Mouse (Mus musculus) CH12.LX (cell line): ENCODE results near the gene Sprr2h. TPM values are rescaled to one million over a fixed set of nuclear protein-coding genes. Genes with fewer than 3 reads are reported as not detected.

Experiments
- DNase-seq: peaks from one replicate; pipeline ENCODE4 v3.0.0-alpha.2; 2013; ENCODE audit errors: extremely low read depth
- H3K27ac ChIP-seq: 2 replicates; pipeline ENCODE4 v1.5.1; 2012; ENCODE audit warnings: low read depth, mild to moderate bottlenecking, control low read depth, moderate library complexity; ENCODE audit not compliant: insufficient read depth
- H3K27me3 ChIP-seq: replicated peaks from 2 replicates; pipeline ENCODE3; 2012; ENCODE audit warnings: inconsistent platforms
- H3K36me3 ChIP-seq, 2 experiments: replicated peaks in 1 of 2; 2 replicates each; pipeline versions ENCODE3 to v1.6.1; 2012; ENCODE audit warnings: inconsistent platforms in 1 of 2, low read length in 1 of 2, mild to moderate bottlenecking in 1 of 2, mixed read lengths in 1 of 2, moderate library complexity in 1 of 2; ENCODE audit not compliant: control insufficient read depth in 1 of 2, insufficient read depth in 1 of 2
- H3K4me1 ChIP-seq, 2 experiments: 2 replicates each; pipeline ENCODE4 v1.6.1; 2012; ENCODE audit warnings: inconsistent platforms in 1 of 2, moderate library complexity in 1 of 2; ENCODE audit not compliant: insufficient read depth in 2 of 2, control insufficient read depth in 1 of 2
- H3K4me2 ChIP-seq: 2 replicates; pipeline ENCODE4 v1.6.1; 2012; ENCODE audit warnings: low read depth, mild to moderate bottlenecking, control low read depth; ENCODE audit not compliant: poor library complexity, insufficient read depth, severe bottlenecking
- H3K4me3 ChIP-seq, 3 experiments: fragments of 150-350 bp in 1 of 3; sonication (generic) in 1 of 3; replicated peaks in 1 of 3; 2 replicates each; pipeline versions ENCODE3 to v1.5.1; 2011 to 2012; ENCODE audit warnings: low read depth in 2 of 3, low read length in 2 of 3, mild to moderate bottlenecking in 2 of 3, moderate library complexity in 2 of 3, control low read depth in 1 of 3, improper control_type of control experiment in 1 of 3, inconsistent platforms in 1 of 3, mixed read lengths in 1 of 3; ENCODE audit not compliant: poor library complexity in 1 of 3
- H3K79me2 ChIP-seq: replicated peaks from 2 replicates; pipeline ENCODE4 v1.6.1; 2012; ENCODE audit warnings: mild to moderate bottlenecking, moderate library complexity; ENCODE audit not compliant: control insufficient read depth, poor library complexity, insufficient read depth, severe bottlenecking; ENCODE audit errors: extremely low read depth
- H3K9ac ChIP-seq: 2 replicates; pipeline ENCODE4 v1.6.1; 2012; ENCODE audit warnings: low read depth, mild to moderate bottlenecking, control low read depth, moderate library complexity; ENCODE audit not compliant: insufficient read depth
- H3K9me3 ChIP-seq: replicated peaks from 2 replicates; pipeline ENCODE3; 2012; ENCODE audit warnings: low read length, inconsistent platforms, mixed read lengths
- ELF1 ChIP-seq: IDR thresholded peaks from 2 replicates; pipeline ENCODE4 v1.6.1; 2014; ENCODE audit warnings: low read depth, mild to moderate bottlenecking, inconsistent platforms, low read length, improper control_type of control experiment
- EP300 ChIP-seq: IDR thresholded peaks from 2 replicates; pipeline ENCODE4 v1.6.1; 2011; ENCODE audit warnings: low read length, improper control_type of control experiment
- GABPA ChIP-seq: IDR thresholded peaks from 2 replicates; pipeline ENCODE4 v1.6.1; 2012; ENCODE audit warnings: low read depth, low read length, improper control_type of control experiment, inconsistent platforms; ENCODE audit not compliant: insufficient replicate concordance
- HCFC1 ChIP-seq: IDR thresholded peaks from 2 replicates; pipeline ENCODE4 v1.6.1; 2012; ENCODE audit warnings: low read depth, mild to moderate bottlenecking, inconsistent platforms, low read length, improper control_type of control experiment
- JUN ChIP-seq: IDR thresholded peaks from 2 replicates; pipeline ENCODE4 v1.6.1; 2011; ENCODE audit warnings: low read depth, mild to moderate bottlenecking, low read length, improper control_type of control experiment, moderate library complexity; ENCODE audit not compliant: insufficient read depth
- MAX ChIP-seq: IDR thresholded peaks from 2 replicates; pipeline ENCODE4 v1.6.1; 2011; ENCODE audit warnings: low read length, improper control_type of control experiment
- POLR2A ChIP-seq: IDR thresholded peaks from 2 replicates; pipeline ENCODE4 v1.6.1; 2011; ENCODE audit warnings: low read depth, mild to moderate bottlenecking, improper control_type of control experiment, low read length
- SMC3 ChIP-seq: IDR thresholded peaks from 2 replicates; pipeline ENCODE4 v1.6.1; 2011; ENCODE audit warnings: low read depth, low read length, improper control_type of control experiment
- TBP ChIP-seq: conservative IDR thresholded peaks from 2 replicates; pipeline ENCODE4 v1.6.1; 2011; ENCODE audit warnings: low read depth, low read length, improper control_type of control experiment
- USF1 ChIP-seq: IDR thresholded peaks from 2 replicates; pipeline ENCODE4 v1.6.1; 2014; ENCODE audit warnings: low read depth, mild to moderate bottlenecking, inconsistent platforms, low read length, improper control_type of control experiment
- USF2 ChIP-seq: conservative IDR thresholded peaks from 2 replicates; pipeline ENCODE4 v1.6.1; 2011; ENCODE audit warnings: low read depth, low read length, improper control_type of control experiment
- ZC3H11A ChIP-seq: IDR thresholded peaks from 2 replicates; pipeline ENCODE4 v1.6.1; 2012; ENCODE audit warnings: low read depth, mild to moderate bottlenecking, inconsistent platforms, low read length, improper control_type of control experiment
- dilution Hi-C: fragments of 300-500 bp; cut with MboI; formaldehyde crosslinking; loops from 2 replicates; pipeline ENCODE4 v1.14.3; 2020; ENCODE audit warnings: low sequenced_read_pairs; ENCODE audit not compliant: extremely low pct_unique_long_range_greater_than_20kb, extremely low pct_ligation_motif_present
- in situ Hi-C: fragments of 300-500 bp; cut with MboI; formaldehyde crosslinking; loops from 3 replicates; pipeline ENCODE4 v1.14.3; 2019; ENCODE audit warnings: low sequenced_read_pairs, low pct_ligation_motif_present, low pct_unique_long_range_greater_than_20kb, mixed read lengths
- polyA plus RNA-seq: library from polyadenylated mRNA; unstranded; fragments of >175 nt; gene quantifications from 2 replicates; pipeline ENCODE4 v1.2.1, GENCODE M21; 2012; ENCODE audit warnings: low read depth; ENCODE audit not compliant: insufficient read length
- total RNA-seq, 2 experiments: library from RNA; depleted of rRNA; stranded (reverse); fragments of 300-350 nt in 1 of 2; fragments of >200 nt in 1 of 2; gene quantifications; 2 replicates each; pipeline ENCODE4 v1.2.3; 2012 to 2014

Sprr2h gene
- total and polyA plus RNA-seq, 3 experiments = not detected

DNA sequence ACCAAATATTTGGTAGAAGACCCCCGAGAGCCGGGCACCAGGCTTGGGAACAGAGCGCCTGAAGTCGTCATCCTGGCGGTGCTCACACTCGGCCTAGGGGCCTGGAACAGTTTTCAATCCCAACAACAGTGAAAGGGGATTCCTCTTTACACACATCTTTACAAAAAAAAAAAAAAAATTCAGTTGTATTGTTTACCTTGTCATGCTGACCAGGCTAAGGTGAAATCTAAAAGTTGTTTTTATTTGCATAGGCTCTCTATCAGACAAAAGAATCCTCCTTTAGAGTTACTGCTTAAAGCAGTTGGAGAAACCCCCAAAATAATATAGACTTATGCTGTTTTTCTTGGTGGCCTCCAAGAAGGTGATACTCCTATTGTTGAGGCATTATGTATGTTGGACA is 43.8 kb downstream of the Sprr2h start, which contains the start of gene Gm9774:
TSS of gene Gm9774 (minus strand) at position 101 of the 400 bp plus-strand sequence.
- Histone ChIP-seq H3K9me3 (peaks cover 22% of the 10 kb centered on the region), H3K9ac (no peak within 1 kb of the TSS), H3K27me3 (no peaks in the 10 kb centered on the region), H3K4me3 (no peak within 1 kb of the TSS), H3K79me2 (no peaks in the 10 kb centered on the region), H3K36me3 (no peaks in the 10 kb centered on the region), H3K4me1 (no peaks in the 10 kb centered on the region), H3K4me2 (no peak within 1 kb of the TSS), H3K27ac (no peak within 1 kb of the TSS)
- no peak for DNase-seq
- dilution Hi-C loops = no loop called here
- no peak for TF ChIP-seq GABPA
- TF ChIP-seq POLR2A = no peak
- no peak for TF ChIP-seq ELF1
- TF ChIP-seq ZC3H11A = no peak
- TF ChIP-seq USF1 = no peak
- no peak for TF ChIP-seq SMC3
- no peak for TF ChIP-seq EP300
- TF ChIP-seq MAX = no peak
- no peak for TF ChIP-seq JUN
- no peak for TF ChIP-seq HCFC1
- no peak for TF ChIP-seq USF2
- in situ Hi-C loops = no loop called here

DNA sequence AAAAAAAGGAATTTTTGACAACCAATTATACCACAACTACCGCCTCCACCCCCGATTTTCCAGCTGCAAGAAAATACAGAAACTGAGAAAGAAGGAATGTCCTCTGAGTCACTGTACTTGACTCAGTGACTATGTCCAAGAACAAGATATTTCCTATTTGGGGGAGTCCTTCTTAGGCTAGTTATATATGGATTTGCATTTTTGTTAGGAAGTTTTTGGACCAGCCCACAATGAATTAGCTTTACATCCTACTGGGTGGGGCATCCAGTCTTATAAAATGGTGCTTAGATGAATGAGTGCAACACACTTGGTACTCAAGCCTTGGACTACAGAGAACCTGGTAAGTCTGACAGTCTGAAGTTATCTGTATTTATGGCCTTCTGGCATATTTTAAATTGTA is 46.8 kb downstream of the Sprr2h start, which contains the start of gene Sprr2k:
TSS of gene Sprr2k (plus strand) at position 301 of the 400 bp plus-strand sequence.
- no peak within 1 kb of the TSS for H3K4me2 ChIP-seq
- no peak within 1 kb of the TSS for H3K9ac ChIP-seq
- no peak within 1 kb of the TSS for H3K4me3 ChIP-seq
- H3K36me3 ChIP-seq = no peaks in the 10 kb centered on the region
- in situ Hi-C loops (no loop called here), dilution Hi-C loops (no loop called here)
- H3K27ac ChIP-seq = no peak within 1 kb of the TSS
- peaks cover 26% of the 10 kb centered on the region for H3K9me3 ChIP-seq
- DNase-seq = no peak
- H3K79me2 ChIP-seq = no peaks in the 10 kb centered on the region
- H3K27me3 ChIP-seq = no peaks in the 10 kb centered on the region
- no peaks in the 10 kb centered on the region for H3K4me1 ChIP-seq
- TF ChIP-seq USF2 (no peak), JUN (no peak), TBP (no peak)
- TF ChIP-seq, all 38 proteins: peak for 0

Other genes starting within 250 kb of the Sprr2h start
Only the 20 nearest of the 21 such genes appear.
- gene Sprr2a1, start 169.9 kb upstream of the Sprr2h start, total RNA-seq (2012; rRNA removed) = not detected in 2 replicates
- not detected in 2 replicates for gene Sprr2a1, start 169.9 kb upstream of the Sprr2h start, total RNA-seq (2014; rRNA removed)
- gene Sprr2a1, start 169.9 kb upstream of the Sprr2h start, polyA plus RNA-seq = not detected in 2 replicates
- not detected in 2 replicates for gene Sprr2a2, start 169.8 kb upstream of the Sprr2h start, total RNA-seq (2012; rRNA removed)
- gene Sprr2a2, start 169.8 kb upstream of the Sprr2h start, total RNA-seq (2014; rRNA removed) = not detected in 2 replicates
- not detected in 2 replicates for gene Sprr2a2, start 169.8 kb upstream of the Sprr2h start, polyA plus RNA-seq
- gene Sprr2a3, start 100.3 kb upstream of the Sprr2h start, total RNA-seq (2012; rRNA removed) = not detected in 2 replicates
- gene Sprr2a3, start 100.3 kb upstream of the Sprr2h start, total RNA-seq (2014; rRNA removed) = not detected in 2 replicates
- gene Sprr2a3, start 100.3 kb upstream of the Sprr2h start, polyA plus RNA-seq = not detected in 2 replicates
- not detected in 2 replicates for gene Sprr2b, start 69.1 kb upstream of the Sprr2h start, total RNA-seq (2012; rRNA removed)
- gene Sprr2b, start 69.1 kb upstream of the Sprr2h start, total RNA-seq (2014; rRNA removed) = not detected in 2 replicates
- gene Sprr2b, start 69.1 kb upstream of the Sprr2h start, polyA plus RNA-seq = not detected in 2 replicates
- gene Sprr2d, start 46.5 kb upstream of the Sprr2h start, total RNA-seq (2012; rRNA removed) = not detected in 2 replicates
- gene Sprr2d, start 46.5 kb upstream of the Sprr2h start, total RNA-seq (2014; rRNA removed) = not detected in 2 replicates
- not detected in 2 replicates for gene Sprr2d, start 46.5 kb upstream of the Sprr2h start, polyA plus RNA-seq
- gene Sprr2e, start 33.5 kb upstream of the Sprr2h start, total RNA-seq (2012; rRNA removed) = not detected in 2 replicates
- not detected in 2 replicates for gene Sprr2e, start 33.5 kb upstream of the Sprr2h start, total RNA-seq (2014; rRNA removed)
- gene Sprr2e, start 33.5 kb upstream of the Sprr2h start, polyA plus RNA-seq = not detected in 2 replicates
- gene Sprr2f, start 20.5 kb upstream of the Sprr2h start, total RNA-seq (2012; rRNA removed) = not detected in 2 replicates
- gene Sprr2f, start 20.5 kb upstream of the Sprr2h start, total RNA-seq (2014; rRNA removed) = not detected in 2 replicates
- not detected in 2 replicates for gene Sprr2f, start 20.5 kb upstream of the Sprr2h start, polyA plus RNA-seq
- gene Sprr2i, start 22.3 kb downstream of the Sprr2h start, total RNA-seq (2012; rRNA removed) = not detected in 2 replicates
- gene Sprr2i, start 22.3 kb downstream of the Sprr2h start, total RNA-seq (2014; rRNA removed) = not detected in 2 replicates
- gene Sprr2i, start 22.3 kb downstream of the Sprr2h start, polyA plus RNA-seq = not detected in 2 replicates
- not detected in 2 replicates for gene Sprr2j-ps, start 32.4 kb downstream of the Sprr2h start, total RNA-seq (2012; rRNA removed)
- gene Sprr2j-ps, start 32.4 kb downstream of the Sprr2h start, total RNA-seq (2014; rRNA removed) = not detected in 2 replicates
- not detected in 2 replicates for gene Sprr2j-ps, start 32.4 kb downstream of the Sprr2h start, polyA plus RNA-seq
- gene Gm9774, start 43.7 kb downstream of the Sprr2h start, total RNA-seq (2012; rRNA removed) = 8.4 and 10.6 TPM in 2 replicates
- 11.9 and 14.0 TPM in 2 replicates for gene Gm9774, start 43.7 kb downstream of the Sprr2h start, total RNA-seq (2014; rRNA removed)
- 87.2 and 105 TPM in 2 replicates for gene Gm9774, start 43.7 kb downstream of the Sprr2h start, polyA plus RNA-seq
- gene Sprr2k, start 46.9 kb downstream of the Sprr2h start, total RNA-seq (2012; rRNA removed) = not detected in 2 replicates
- not detected in 2 replicates for gene Sprr2k, start 46.9 kb downstream of the Sprr2h start, total RNA-seq (2014; rRNA removed)
- not detected in 2 replicates for gene Sprr2k, start 46.9 kb downstream of the Sprr2h start, polyA plus RNA-seq
- gene Sprr1b, start 53.1 kb downstream of the Sprr2h start, total RNA-seq (2012; rRNA removed) = not detected in 2 replicates
- not detected in 2 replicates for gene Sprr1b, start 53.1 kb downstream of the Sprr2h start, total RNA-seq (2014; rRNA removed)
- gene Sprr1b, start 53.1 kb downstream of the Sprr2h start, polyA plus RNA-seq = not detected in 2 replicates
- not detected in 2 replicates for gene Sprr3, start 73.0 kb downstream of the Sprr2h start, total RNA-seq (2012; rRNA removed)
- gene Sprr3, start 73.0 kb downstream of the Sprr2h start, total RNA-seq (2014; rRNA removed) = not detected in 2 replicates
- not detected in 2 replicates for gene Sprr3, start 73.0 kb downstream of the Sprr2h start, polyA plus RNA-seq
- not detected in 2 replicates for gene Sprr1a, start 100.2 kb downstream of the Sprr2h start, total RNA-seq (2012; rRNA removed)
- not detected in 2 replicates for gene Sprr1a, start 100.2 kb downstream of the Sprr2h start, total RNA-seq (2014; rRNA removed)
- not detected in 2 replicates for gene Sprr1a, start 100.2 kb downstream of the Sprr2h start, polyA plus RNA-seq
- not detected in 2 replicates for gene Sprr4, start 114.8 kb downstream of the Sprr2h start, total RNA-seq (2012; rRNA removed)
- not detected in 2 replicates for gene Sprr4, start 114.8 kb downstream of the Sprr2h start, total RNA-seq (2014; rRNA removed)
- gene Sprr4, start 114.8 kb downstream of the Sprr2h start, polyA plus RNA-seq = not detected in 2 replicates
- not detected in 2 replicates for gene 2310046K23Rik, start 148.8 kb downstream of the Sprr2h start, total RNA-seq (2012; rRNA removed)
- gene 2310046K23Rik, start 148.8 kb downstream of the Sprr2h start, total RNA-seq (2014; rRNA removed) = not detected in 2 replicates
- gene 2310046K23Rik, start 148.8 kb downstream of the Sprr2h start, polyA plus RNA-seq = not detected in 2 replicates
- 0.04 TPM in 1 of 2 replicates, not detected in the other for gene Ivl, start 188.1 kb downstream of the Sprr2h start, total RNA-seq (2012; rRNA removed)
- 0.30 and 0.31 TPM in 2 replicates for gene Ivl, start 188.1 kb downstream of the Sprr2h start, total RNA-seq (2014; rRNA removed)
- 0.38 and 0.44 TPM in 2 replicates for gene Ivl, start 188.1 kb downstream of the Sprr2h start, polyA plus RNA-seq
- gene Smcp, start 203.3 kb downstream of the Sprr2h start, total RNA-seq (2012; rRNA removed) = not detected in 2 replicates
- not detected in 2 replicates for gene Smcp, start 203.3 kb downstream of the Sprr2h start, total RNA-seq (2014; rRNA removed)
- gene Smcp, start 203.3 kb downstream of the Sprr2h start, polyA plus RNA-seq = not detected in 2 replicates
- gene 2210017I01Rik, start 221.8 kb downstream of the Sprr2h start, total RNA-seq (2012; rRNA removed) = not detected in 2 replicates
- not detected in 2 replicates for gene 2210017I01Rik, start 221.8 kb downstream of the Sprr2h start, total RNA-seq (2014; rRNA removed)
- gene 2210017I01Rik, start 221.8 kb downstream of the Sprr2h start, polyA plus RNA-seq = not detected in 2 replicates
- not detected in 2 replicates for gene Lce6a, start 236.0 kb downstream of the Sprr2h start, total RNA-seq (2012; rRNA removed)
- not detected in 2 replicates for gene Lce6a, start 236.0 kb downstream of the Sprr2h start, total RNA-seq (2014; rRNA removed)
- not detected in 2 replicates for gene Lce6a, start 236.0 kb downstream of the Sprr2h start, polyA plus RNA-seq